Mouse (Mus musculus) gastrocnemius, adult 18-20 months (tissue): ENCODE results near the gene Bub3. TPM values are rescaled to one million over a fixed set of nuclear protein-coding genes. Genes with fewer than 3 reads are reported as not detected.

Experiments
- DNase-seq: peaks from one replicate; pipeline ENCODE4 v3.0.0; 2021; ENCODE audit warnings: low spot score
- long read RNA-seq, 2 experiments: library from polyadenylated mRNA; stranded (forward); transcript quantifications; one replicate each; pipeline ENCODE4 v2.0.0; 2021
- total RNA-seq, 2 experiments: library from RNA; stranded (reverse); gene quantifications; 2 replicates each; pipeline ENCODE4 v1.2.3; 2021

Gene Bub3
- 10 to 100 TPM; 28.1 to 33.7 TPM for total RNA-seq
- long read RNA-seq, experiment 1, transcript Bub3-201 (8 exons, 2,218 nt), result major isoform, 51 of 57 reads
- long read RNA-seq, experiment 1, partial matches to known transcripts, result 3 of 57 reads
- long read RNA-seq, experiment 1, other reads (novel, unspliced or antisense), result 2 of 57 reads
- long read RNA-seq, experiment 2, transcript Bub3-201 (8 exons, 2,218 nt), result major isoform, 43 of 46 reads
- long read RNA-seq, experiment 2, partial matches to known transcripts, result 1 of 46 reads
- long read RNA-seq, experiment 2, other reads (novel, unspliced or antisense), result 2 of 46 reads

GRCm38 (mm10) chr7:131559986-131560696 lies at the start of gene Bub3:
Gene Bub3 (plus strand): TSS chr7:131560222.
- DNase-seq, result peak; percentile 95

DNA sequence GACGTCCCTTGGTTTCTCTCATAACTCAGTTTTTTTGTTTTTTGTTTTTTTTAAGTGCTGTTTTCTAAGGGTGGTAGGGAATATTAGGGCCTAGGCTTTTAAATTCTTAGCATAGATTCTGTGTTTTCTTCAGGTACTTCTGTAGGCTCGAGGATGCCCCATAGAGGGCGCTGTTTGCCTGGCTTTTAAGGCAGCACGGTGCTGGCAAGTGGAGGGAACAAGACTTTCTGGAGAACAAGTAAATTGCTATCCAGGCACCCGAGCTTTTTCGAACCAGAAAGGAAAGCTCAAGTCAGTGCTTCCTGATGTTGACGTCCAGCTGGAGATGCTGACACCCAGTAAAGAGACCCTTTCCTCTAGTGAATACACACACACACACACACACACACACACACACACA lies 20.0 kb upstream of the Bub3 start:
- peak; percentile 83 for DNase-seq

DNA sequence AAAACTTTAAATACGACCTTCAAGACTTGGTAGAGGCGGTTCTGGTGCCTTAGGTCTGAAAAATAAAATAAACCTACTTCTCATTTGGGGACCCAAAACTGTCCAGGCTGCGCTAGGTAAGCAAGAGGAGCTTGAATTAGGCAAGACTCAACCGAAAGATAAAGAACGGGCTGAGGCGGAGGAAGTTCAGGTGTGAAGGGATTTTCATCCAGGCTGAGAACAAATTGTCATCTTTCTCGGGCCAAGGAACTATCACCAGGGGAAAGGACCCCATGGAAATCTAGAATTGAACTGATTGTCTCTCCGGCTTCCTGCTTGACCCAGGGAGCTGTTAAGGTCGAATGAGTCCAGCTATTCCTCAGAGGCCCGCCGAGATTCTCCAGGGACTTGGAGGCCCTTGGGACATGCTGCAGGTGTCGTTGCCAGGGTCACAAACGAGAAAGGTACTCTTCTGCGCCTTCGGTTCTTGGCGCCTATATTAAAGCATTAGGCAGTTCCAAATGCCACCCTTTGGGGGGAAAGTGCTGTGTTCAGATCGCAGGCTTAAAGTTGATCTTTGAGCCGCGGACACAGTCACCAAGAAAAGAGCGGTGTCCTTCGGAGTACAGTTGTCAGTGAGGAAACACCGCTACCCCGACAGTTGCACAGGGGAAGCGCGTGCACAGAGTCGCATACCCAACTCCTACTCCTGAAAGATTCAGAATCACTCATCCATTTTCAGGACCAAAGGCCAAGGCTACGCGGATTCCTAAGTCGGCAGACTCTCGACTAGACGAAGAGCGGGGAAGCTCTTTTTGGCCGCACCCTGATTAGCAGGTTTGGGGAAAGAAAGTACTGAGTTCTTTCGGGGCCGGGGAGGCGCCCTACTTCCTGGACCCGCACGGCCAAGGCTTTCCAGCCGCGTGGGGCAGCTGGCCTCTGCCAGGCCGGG lies 18.6 kb upstream of the Bub3 start:
- no peak for DNase-seq

GRCm38 (mm10) chr7:131542115-131542871 lies 17.7 kb upstream of the Bub3 start, which contains the start of gene Hmx3:
Gene Hmx3 (plus strand): TSS chr7:131542867.
- no peak for DNase-seq

GRCm38 (mm10) chr7:131542872-131543622 lies 17.0 kb upstream of the Bub3 start:
- DNase-seq, result no peak

GRCm38 (mm10) chr7:131543623-131544481 lies 16.2 kb upstream of the Bub3 start:
- no peak for DNase-seq

DNA sequence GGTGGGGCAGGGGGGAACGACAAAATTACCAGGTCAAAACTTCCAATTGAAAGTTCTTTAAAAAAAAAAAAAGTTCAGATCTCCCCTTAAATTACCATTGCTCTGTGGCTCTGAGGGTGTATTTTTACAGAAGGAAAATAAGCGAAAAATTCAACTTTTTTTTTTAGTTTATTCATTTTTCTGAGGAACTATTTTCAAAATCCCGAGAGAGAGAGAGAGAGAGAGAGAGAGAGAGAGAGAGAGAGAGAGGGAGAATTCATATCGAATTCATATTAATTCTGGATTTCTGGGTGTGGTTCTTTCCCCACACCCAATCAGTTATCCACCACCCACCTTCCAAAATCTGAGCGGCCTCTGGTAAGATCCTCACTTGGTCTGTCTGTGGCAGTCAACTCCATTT lies 15.2 kb upstream of the Bub3 start:
- no peak for DNase-seq

DNA sequence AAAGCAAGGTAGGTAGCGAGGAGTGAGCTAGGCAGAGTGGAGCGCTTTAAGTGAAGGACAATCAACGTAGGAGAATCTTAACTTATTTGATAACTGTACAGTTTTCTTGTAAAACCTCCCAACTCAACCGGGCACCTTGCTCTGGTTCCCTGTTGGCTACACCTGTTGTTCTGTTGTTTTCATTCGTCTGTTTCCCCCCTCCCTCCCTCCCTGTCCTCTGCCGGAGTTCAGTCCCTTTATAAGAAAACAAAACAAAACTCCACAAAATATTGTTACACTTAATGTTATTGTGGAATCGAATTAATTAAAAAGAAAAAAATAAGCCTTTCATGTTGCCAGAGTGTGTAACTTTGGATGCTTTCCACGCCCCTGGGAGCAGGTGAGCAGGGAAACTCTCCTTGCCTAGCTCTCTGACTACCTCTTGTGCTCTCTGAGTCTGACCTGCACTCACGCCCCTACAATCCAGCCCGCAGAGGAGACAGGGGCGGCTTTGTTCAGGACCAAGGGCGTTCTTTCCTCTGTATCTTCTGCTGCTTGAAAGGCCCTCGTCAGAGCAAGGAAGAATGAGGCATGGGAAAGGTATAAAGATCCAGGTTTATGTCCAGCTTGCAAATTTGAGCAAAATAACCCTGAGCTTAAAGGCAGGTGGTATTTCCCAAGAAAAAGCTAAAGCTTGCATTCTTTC lies 14.2 kb upstream of the Bub3 start:
- DNase-seq, result no peak

- DNase-seq, result no peak
Observed at GRCm38 (mm10) chr7:131546423-131546822, 13.6 kb upstream of the Bub3 start.

DNA sequence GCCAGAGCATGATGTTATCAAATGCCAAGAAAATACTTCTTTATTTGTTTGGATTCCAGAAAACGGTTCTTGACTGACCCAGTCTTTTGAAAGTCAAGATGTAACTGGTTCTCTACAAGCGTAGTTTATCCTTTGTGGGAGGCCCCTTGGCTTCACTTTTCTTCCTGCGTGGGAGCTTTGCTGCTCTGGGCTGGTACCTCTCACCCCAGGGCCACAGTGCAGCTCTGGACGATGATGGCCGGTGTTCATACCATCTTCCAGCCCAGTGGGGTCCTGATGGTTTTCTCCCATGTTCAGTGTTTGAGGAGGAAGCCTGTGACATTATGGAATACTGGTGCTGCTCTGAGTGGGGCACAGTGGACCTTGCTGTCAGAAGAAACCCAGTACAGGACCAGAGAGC lies 12.5 kb upstream of the Bub3 start:
- DNase-seq, result no peak

DNA sequence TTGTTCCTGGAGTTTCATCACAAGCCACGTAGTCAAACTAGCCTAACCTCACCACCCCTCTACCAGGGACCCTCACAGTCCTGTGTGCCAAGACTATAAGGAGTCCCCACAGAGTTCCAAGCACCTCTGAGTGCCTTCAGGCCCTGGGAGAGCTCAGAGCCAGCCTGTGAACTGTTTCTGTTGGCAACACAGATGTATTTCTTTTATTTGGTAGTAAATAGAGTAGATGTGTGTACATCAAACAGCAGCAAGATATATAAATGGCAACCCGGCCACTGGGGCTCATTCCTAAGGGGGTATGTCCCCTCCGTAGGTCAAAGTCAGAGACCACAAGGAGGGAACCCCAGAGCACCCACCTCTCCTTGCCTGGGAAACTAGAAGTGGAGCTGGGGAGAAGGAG lies 11.5 kb upstream of the Bub3 start, which contains the start of gene Hmx2:
Gene Hmx2, plus strand, starts transcription at position 301 of the 400 bp plus-strand sequence.
- DNase-seq, result no peak

DNA sequence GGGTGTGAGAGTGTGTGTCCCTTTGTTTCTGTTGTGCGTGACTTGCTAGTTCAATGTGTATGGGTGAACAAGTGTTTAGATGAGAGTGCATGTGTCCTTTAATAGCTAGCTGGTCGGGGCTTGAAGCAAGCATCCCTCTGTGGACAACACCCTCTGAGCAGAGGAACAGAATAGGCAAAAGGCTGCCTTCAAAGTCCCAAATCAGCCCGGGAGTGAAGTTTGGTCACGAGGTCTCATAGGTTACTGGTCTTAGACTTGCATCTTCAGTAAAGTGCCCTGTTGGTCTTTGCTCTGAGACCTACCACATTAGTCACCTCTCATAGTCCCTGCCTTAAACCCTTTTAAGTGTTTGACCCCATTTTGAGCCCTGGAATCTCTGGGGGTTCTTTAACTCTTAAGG lies 8.6 kb upstream of the Bub3 start:
- DNase-seq, result no peak

DNA sequence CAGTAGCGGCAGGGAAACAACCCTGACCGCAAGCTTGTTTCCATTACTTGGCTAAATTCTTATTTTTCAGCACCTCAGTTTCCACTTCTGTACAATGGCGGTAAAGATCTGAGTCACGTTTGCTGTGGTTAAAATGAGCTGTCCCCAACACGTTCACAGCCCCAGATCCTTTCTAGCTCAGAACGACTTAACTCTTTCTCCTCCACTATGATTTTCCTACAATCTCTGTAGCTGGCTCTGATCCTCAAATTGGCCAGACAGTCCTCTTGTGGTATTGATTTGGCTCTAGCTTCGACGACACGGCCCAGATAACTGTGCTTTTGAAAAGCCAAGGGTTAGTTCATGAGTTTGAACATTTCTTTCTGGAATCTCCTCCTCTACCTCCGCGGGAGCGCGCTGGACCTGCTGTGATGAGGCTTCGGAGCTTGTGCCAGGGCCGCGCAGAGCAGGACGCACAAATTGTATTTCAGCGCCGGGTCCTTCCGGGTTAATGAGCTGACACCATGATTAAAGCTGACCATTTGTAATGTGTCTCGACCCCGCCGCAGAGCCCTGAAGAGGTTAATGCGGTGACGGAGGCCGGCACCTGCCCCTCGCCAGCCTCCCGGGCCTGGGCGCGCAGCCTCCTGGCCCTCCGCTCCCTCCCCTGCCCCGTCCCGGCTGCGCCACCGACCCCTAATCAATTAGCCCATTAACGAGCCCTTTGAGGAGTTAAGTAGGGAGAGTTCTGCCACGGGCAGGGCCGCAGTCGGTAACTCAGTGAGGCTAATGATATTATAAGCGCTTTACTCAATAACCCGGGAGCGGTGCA lies 7.9 kb upstream of the Bub3 start:
- DNase-seq, result no peak

- DNase-seq, result no peak
Observed at GRCm38 (mm10) chr7:131552781-131553180, 7.2 kb upstream of the Bub3 start.

DNA sequence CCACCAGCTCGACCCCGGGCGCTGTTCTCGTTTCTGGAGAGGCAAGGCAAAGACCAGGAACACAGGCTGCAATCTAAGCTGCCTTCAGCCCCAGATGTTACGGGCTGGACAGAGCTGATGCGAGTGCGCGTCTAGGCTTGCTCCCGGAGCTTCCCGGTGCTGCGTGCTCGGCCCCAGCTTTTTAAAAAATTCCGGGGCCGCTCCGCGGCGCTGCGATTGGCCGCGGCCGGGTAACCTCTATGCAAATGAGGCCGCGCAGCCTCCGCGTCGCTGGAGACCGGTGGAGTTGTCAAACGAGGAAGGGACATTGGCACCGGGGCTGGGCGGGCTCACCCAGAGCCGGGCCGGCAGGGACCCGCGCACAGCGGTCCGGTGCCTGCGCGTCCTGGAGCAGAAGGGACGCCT lies 6.2 kb upstream of the Bub3 start:
- no peak for DNase-seq

- DNase-seq, result no peak
Observed at GRCm38 (mm10) chr7:131554341-131555180, 5.5 kb upstream of the Bub3 start.
